Mouse (Mus musculus) intestine, postnatal 0 days (tissue): ENCODE measurements around the gene Ptprg. TPM values are rescaled to one million over a fixed set of nuclear protein-coding genes. Genes with fewer than 3 reads are reported as not detected.

Experiments
- ATAC-seq: fragments of 200-750 bp; cut with Nextera tagmentation; 2 replicates; pipeline ENCODE4 v1.8.0; 2017; ENCODE audit warnings: mild to moderate bottlenecking, moderate TSS enrichment, moderate library complexity
- H3K27ac ChIP-seq: fragments of 300-500 bp; sonication (generic); 2 replicates; pipeline ENCODE4 v1.5.1; 2014; ENCODE audit warnings: mild to moderate bottlenecking, low read depth, low read length, moderate library complexity
- H3K27me3 ChIP-seq: fragments of 300-500 bp; sonication (generic); replicated peaks from 2 replicates; pipeline ENCODE4 v1.6.1; 2014; ENCODE audit warnings: low read length, mixed read lengths; ENCODE audit not compliant: control insufficient read depth, insufficient read depth
- H3K36me3 ChIP-seq: fragments of 300-500 bp; sonication (generic); 2 replicates; pipeline ENCODE4 v1.6.1; 2014; ENCODE audit warnings: mild to moderate bottlenecking, moderate library complexity; ENCODE audit not compliant: control insufficient read depth, insufficient read depth
- H3K4me1 ChIP-seq: fragments of 300-500 bp; sonication (generic); replicated peaks from 2 replicates; pipeline ENCODE4 v1.6.1; 2014; ENCODE audit warnings: antibody characterized with exemption, low read length, mixed read lengths; ENCODE audit not compliant: control insufficient read depth, insufficient read depth
- H3K4me2 ChIP-seq: fragments of 300-500 bp; sonication (generic); replicated peaks from 2 replicates; pipeline ENCODE4 v1.6.1; 2014; ENCODE audit warnings: low read depth, mild to moderate bottlenecking, moderate library complexity
- H3K4me3 ChIP-seq: fragments of 300-500 bp; sonication (generic); 2 replicates; pipeline ENCODE4 v1.5.1; 2014; ENCODE audit warnings: low read depth, low read length
- H3K9ac ChIP-seq: fragments of 300-500 bp; sonication (generic); 2 replicates; pipeline ENCODE4 v1.6.1; 2014; ENCODE audit warnings: mild to moderate bottlenecking, low read depth, low read length
- H3K9me3 ChIP-seq: fragments of 300-500 bp; sonication (generic); 2 replicates; pipeline ENCODE4 v1.6.1; 2016; ENCODE audit warnings: mixed run types; ENCODE audit not compliant: control insufficient read depth
- CTCF ChIP-seq: sonication (generic); IDR thresholded peaks from 2 replicates; pipeline ENCODE4 v1.5.1; 2016; ENCODE audit warnings: low read depth, mild to moderate bottlenecking, control low read depth, antibody characterized with exemption, moderate library complexity
- WGBS: fragments of 180-500 bp; shearing (Covaris S2); extraction: QIAGEN DNeasy Blood & Tissue Kit; methylation state at CpG from one replicate; pipeline ENCODE4 v1.1.7; 2014; 5-methylcytosine and 5-hydroxymethylcytosine counted together
- polyA plus RNA-seq: library from polyadenylated mRNA; unstranded; fragments of >200 nt; fragmentation: Nextera tagmentation; extraction: Ambion mirVana; gene quantifications from 2 replicates; pipeline ENCODE4 v1.2.1, GENCODE M21; 2015

Ptprg gene
- polyA plus RNA-seq = 3.7 and 6.9 TPM in 2 replicates

- WGBS = under 1% methylated on average over 38 of the region's 40 CpGs
- H3K36me3 ChIP-seq = no peaks in the 10 kb centered on the region
- peak within 1 kb of the TSS; percentile 78 for H3K9ac ChIP-seq
- no peaks in the 10 kb centered on the region for H3K9me3 ChIP-seq
- 0 out of 2 replicates have a peak, but pooled peaks have one; percentile 15 for TF ChIP-seq CTCF
- peak within 1 kb of the TSS; percentile 97 for H3K4me2 ChIP-seq
- no peaks in the 10 kb centered on the region for H3K27me3 ChIP-seq
- 0 out of 2 replicates have a peak, but pooled peaks cover 4% of the 10 kb centered on the region for H3K4me1 ChIP-seq
- H3K27ac ChIP-seq = peak within 1 kb of the TSS; percentile 93
- peak; percentile 91 for ATAC-seq
- H3K4me3 ChIP-seq = peak within 1 kb of the TSS; percentile 79
Observed at GRCm38 (mm10) chr14:11553273-11553665, at the start of gene Ptprg. Gene Ptprg (plus strand): TSS chr14:11553532.

- Histone ChIP-seq H3K4me1 (0 out of 2 replicates have a peak, but pooled peaks cover 3% of the 10 kb centered on the region), H3K4me3 (no peak overlapping the region), H3K9ac (no peak overlapping the region), H3K36me3 (no peaks in the 10 kb centered on the region), H3K27ac (no peak overlapping the region), H3K4me2 (no peak overlapping the region), H3K27me3 (no peaks in the 10 kb centered on the region), H3K9me3 (no peaks in the 10 kb centered on the region)
- 41% methylated on average over 7 of the region's 7 CpGs for WGBS
- no peak for TF ChIP-seq CTCF
- peak; percentile 33; the same call in 1 of the 2 replicates for ATAC-seq
Observed at GRCm38 (mm10) chr14:11503803-11504365, 49.4 kb upstream of the Ptprg start.

GRCm38 (mm10) chr14:11510173-11510572, 43.2 kb upstream of the Ptprg start:
- no peak overlapping the region for H3K4me3 ChIP-seq
- no peaks in the 10 kb centered on the region for H3K27me3 ChIP-seq
- 62% methylated on average over 1 of the region's 1 CpGs for WGBS
- ATAC-seq = no peak
- H3K9ac ChIP-seq = no peak overlapping the region
- H3K36me3 ChIP-seq = no peaks in the 10 kb centered on the region
- no peaks in the 10 kb centered on the region for H3K9me3 ChIP-seq
- no peak for TF ChIP-seq CTCF
- no peak overlapping the region for H3K27ac ChIP-seq
- no peak overlapping the region for H3K4me2 ChIP-seq
- no peaks in the 10 kb centered on the region for H3K4me1 ChIP-seq

- H3K4me2 ChIP-seq = no peak overlapping the region
- H3K27me3 ChIP-seq = no peaks in the 10 kb centered on the region
- ATAC-seq = no peak
- H3K4me1 ChIP-seq = no peaks in the 10 kb centered on the region
- WGBS = 91% methylated on average over 2 of the region's 2 CpGs
- H3K36me3 ChIP-seq = no peaks in the 10 kb centered on the region
- H3K9ac ChIP-seq = no peak overlapping the region
- H3K9me3 ChIP-seq = no peaks in the 10 kb centered on the region
- TF ChIP-seq CTCF = no peak
- no peak overlapping the region for H3K4me3 ChIP-seq
- no peak overlapping the region for H3K27ac ChIP-seq
Observed at GRCm38 (mm10) chr14:11519171-11519570, 34.2 kb upstream of the Ptprg start.

GRCm38 (mm10) chr14:11523052-11523451, 30.3 kb upstream of the Ptprg start:
- Histone ChIP-seq H3K27ac (no peak overlapping the region), H3K9ac (no peak overlapping the region), H3K9me3 (no peaks in the 10 kb centered on the region), H3K27me3 (no peaks in the 10 kb centered on the region), H3K4me2 (no peak overlapping the region), H3K4me1 (no peaks in the 10 kb centered on the region), H3K36me3 (no peaks in the 10 kb centered on the region), H3K4me3 (no peak overlapping the region)
- no peak for ATAC-seq
- 65% methylated on average over 3 of the region's 3 CpGs for WGBS
- no peak for TF ChIP-seq CTCF

GRCm38 (mm10) chr14:11529591-11529990, 23.7 kb upstream of the Ptprg start:
- no peak overlapping the region for H3K9ac ChIP-seq
- no peaks in the 10 kb centered on the region for H3K9me3 ChIP-seq
- H3K27ac ChIP-seq = no peak overlapping the region
- H3K27me3 ChIP-seq = no peaks in the 10 kb centered on the region
- no peak overlapping the region for H3K4me3 ChIP-seq
- no peak for TF ChIP-seq CTCF
- no peak overlapping the region for H3K4me2 ChIP-seq
- ATAC-seq = no peak
- 80% methylated on average over 4 of the region's 4 CpGs for WGBS
- no peaks in the 10 kb centered on the region for H3K36me3 ChIP-seq
- H3K4me1 ChIP-seq = no peaks in the 10 kb centered on the region
